Mouse (Mus musculus): ENCODE measurements around the gene Josd2. TPM values are rescaled to one million over a fixed set of nuclear protein-coding genes. Genes with fewer than 3 reads are reported as not detected.

Gene Josd2
- polyA plus RNA-seq, 1 experiment from 2014 or later = 33.7 TPM

DNA sequence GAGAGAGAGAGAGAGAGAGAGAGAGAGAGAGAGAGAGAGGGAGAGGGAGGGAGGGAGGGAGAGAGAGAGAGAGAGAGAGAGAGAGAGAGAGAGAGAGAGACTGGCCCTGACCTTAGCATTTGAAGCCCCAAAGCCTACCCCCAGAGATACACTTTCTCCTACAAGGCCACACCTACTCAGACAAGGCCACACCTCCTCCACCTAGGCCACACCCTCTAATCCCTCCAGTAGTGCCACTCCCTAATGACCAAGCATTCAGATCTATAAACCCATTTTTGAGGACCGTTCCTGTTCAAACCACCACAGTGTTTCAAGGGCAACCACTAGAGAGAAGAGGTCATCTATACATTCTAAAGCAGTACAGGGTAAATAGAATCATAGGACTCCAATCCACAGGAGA is 11.5 kb upstream of the Josd2 start:
- no peak for ATAC-seq (ENCODE audit: low FRiP score, low TSS enrichment)
- 79% methylated on average over 1 of the region's 1 CpGs for WGBS
- H3K9ac ChIP-seq (ENCODE audit: low read length) = no peak overlapping the region

DNA sequence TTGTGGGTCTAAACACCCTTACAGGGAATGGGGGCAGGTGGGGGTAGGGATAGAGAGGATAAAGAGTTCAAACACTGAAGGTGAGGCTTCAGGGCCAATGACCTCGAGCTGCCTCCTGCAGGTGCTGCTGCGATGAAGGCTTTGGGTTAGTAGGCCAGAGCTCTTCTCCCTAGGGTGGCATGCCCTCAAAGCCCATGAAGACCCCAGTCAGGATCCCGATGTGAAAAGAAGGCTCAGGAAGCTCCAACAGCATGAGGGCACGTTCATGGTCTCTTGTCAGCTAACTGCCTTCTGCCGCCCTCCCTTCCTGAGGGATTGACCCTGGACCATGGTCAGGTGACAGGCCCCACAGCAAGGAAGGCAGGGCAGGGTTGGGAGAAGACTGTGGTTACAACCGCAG is 7.7 kb upstream of the Josd2 start:
- WGBS = 61% methylated on average over 6 of the region's 6 CpGs
- peaks cover 10% of the 10 kb centered on the region for H3K27me3 ChIP-seq (ENCODE audit: control insufficient read depth, insufficient read depth, low read length)

More for the DNA sequence above, 11.5 kb upstream of the Josd2 start:
- Histone ChIP-seq H3K4me2 (replicated peaks; ENCODE audit: low read depth) (no peak overlapping the region), H3K4me3 (ENCODE audit: low read depth, low read length) (no peak overlapping the region), H3K27me3 (ENCODE audit: control insufficient read depth, insufficient read depth, low read length) (no peaks in the 10 kb centered on the region), H3K27ac (replicated peaks) (no peak overlapping the region), H3K4me1 (replicated peaks; ENCODE audit: control insufficient read depth, insufficient read depth) (no peaks in the 10 kb centered on the region), H3K9me3 (ENCODE audit: control insufficient read depth, low read length) (no peaks in the 10 kb centered on the region), H3K36me3 (ENCODE audit: control insufficient read depth, insufficient read depth, low read length) (no peaks in the 10 kb centered on the region)
- TF ChIP-seq CTCF (IDR thresholded peaks at IDR 0.05; ENCODE audit: low read depth) (no peak), EP300 (optimal IDR thresholded peaks at IDR 0.05) (no peak)
- DNase-seq (ENCODE audit: low spot score) = no peak

DNA sequence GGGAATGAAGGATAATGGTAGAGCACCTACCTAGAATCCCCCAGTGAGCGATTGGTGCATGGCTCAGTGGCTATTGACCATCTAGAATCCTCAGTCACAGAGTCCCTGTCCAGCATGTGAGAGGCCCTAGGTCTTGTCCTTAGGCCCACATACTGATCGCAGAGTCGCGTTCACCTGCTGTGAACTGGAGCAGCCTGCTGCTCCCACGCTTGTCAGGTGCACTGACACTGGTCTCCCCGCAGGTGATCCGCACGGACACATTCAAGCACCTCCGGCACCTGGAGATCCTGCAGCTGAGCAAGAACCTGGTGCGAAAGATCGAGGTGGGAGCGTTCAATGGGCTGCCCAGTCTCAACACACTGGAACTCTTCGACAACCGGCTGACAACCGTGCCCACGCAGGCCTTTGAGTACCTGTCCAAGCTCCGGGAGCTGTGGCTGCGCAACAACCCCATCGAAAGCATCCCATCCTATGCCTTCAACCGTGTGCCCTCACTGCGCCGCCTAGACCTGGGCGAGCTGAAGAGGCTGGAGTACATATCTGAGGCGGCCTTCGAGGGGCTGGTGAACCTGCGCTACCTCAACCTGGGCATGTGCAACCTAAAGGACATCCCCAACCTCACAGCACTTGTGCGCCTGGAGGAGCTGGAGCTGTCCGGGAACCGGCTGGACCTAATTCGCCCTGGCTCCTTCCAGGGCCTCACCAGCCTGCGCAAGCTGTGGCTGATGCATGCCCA is 6.8 kb upstream of the Josd2 start:
- no peak overlapping the region for H3K4me3 ChIP-seq (ENCODE audit: low read depth, low read length)
- H3K4me2 ChIP-seq (replicated peaks; ENCODE audit: low read depth) = no peak overlapping the region
- no peaks in the 10 kb centered on the region for H3K36me3 ChIP-seq (ENCODE audit: control insufficient read depth, insufficient read depth, low read length)
- DNase-seq (ENCODE audit: low spot score) (no peak), ATAC-seq (ENCODE audit: low FRiP score, low TSS enrichment) (no peak)
- no peaks in the 10 kb centered on the region for H3K9me3 ChIP-seq (ENCODE audit: control insufficient read depth, low read length)
- no peak overlapping the region for H3K9ac ChIP-seq (ENCODE audit: low read length)
- TF ChIP-seq CTCF (IDR thresholded peaks at IDR 0.05; ENCODE audit: low read depth) = no peak
- no peak for TF ChIP-seq EP300 (optimal IDR thresholded peaks at IDR 0.05)
- H3K27me3 ChIP-seq (ENCODE audit: control insufficient read depth, insufficient read depth, low read length) = peaks cover 10% of the 10 kb centered on the region
- no peak overlapping the region for H3K27ac ChIP-seq (replicated peaks)
- no peaks in the 10 kb centered on the region for H3K4me1 ChIP-seq (replicated peaks; ENCODE audit: control insufficient read depth, insufficient read depth)
- WGBS = 71% methylated on average over 31 of the region's 31 CpGs

More for the DNA sequence above, 7.7 kb upstream of the Josd2 start:
- no peak for DNase-seq (ENCODE audit: low spot score)
- TF ChIP-seq CTCF (IDR thresholded peaks at IDR 0.05; ENCODE audit: low read depth) (no peak), EP300 (optimal IDR thresholded peaks at IDR 0.05) (no peak)
- Histone ChIP-seq H3K36me3 (ENCODE audit: control insufficient read depth, insufficient read depth, low read length) (no peaks in the 10 kb centered on the region), H3K4me2 (replicated peaks; ENCODE audit: low read depth) (no peak overlapping the region), H3K27ac (replicated peaks) (no peak overlapping the region), H3K9me3 (ENCODE audit: control insufficient read depth, low read length) (no peaks in the 10 kb centered on the region), H3K9ac (ENCODE audit: low read length) (no peak overlapping the region), H3K4me3 (ENCODE audit: low read depth, low read length) (no peak overlapping the region), H3K4me1 (replicated peaks; ENCODE audit: control insufficient read depth, insufficient read depth) (no peaks in the 10 kb centered on the region)
- no peak for ATAC-seq (ENCODE audit: low FRiP score, low TSS enrichment)

DNA sequence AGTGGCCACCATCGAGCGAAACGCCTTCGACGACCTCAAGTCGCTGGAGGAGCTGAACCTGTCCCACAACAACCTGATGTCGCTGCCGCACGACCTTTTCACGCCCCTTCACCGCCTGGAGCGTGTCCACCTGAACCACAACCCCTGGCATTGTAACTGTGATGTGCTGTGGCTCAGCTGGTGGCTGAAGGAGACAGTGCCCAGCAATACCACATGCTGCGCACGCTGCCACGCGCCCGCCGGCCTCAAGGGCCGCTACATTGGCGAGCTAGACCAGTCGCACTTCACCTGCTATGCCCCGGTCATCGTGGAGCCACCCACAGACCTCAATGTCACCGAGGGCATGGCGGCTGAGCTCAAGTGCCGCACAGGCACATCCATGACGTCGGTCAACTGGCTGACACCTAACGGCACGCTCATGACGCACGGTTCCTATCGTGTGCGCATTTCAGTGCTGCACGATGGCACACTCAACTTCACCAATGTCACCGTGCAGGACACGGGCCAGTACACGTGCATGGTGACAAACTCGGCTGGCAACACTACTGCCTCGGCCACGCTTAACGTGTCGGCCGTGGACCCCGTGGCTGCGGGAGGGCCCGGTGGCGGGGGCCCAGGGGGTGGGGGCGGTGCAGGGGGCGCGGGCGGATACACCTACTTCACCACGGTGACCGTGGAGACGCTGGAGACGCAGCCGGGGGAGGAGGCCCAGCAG is 6.1 kb upstream of the Josd2 start:
- Histone ChIP-seq H3K36me3 (ENCODE audit: control insufficient read depth, insufficient read depth, low read length) (no peaks in the 10 kb centered on the region), H3K9ac (ENCODE audit: low read length) (no peak overlapping the region), H3K4me1 (replicated peaks; ENCODE audit: control insufficient read depth, insufficient read depth) (no peaks in the 10 kb centered on the region), H3K27me3 (ENCODE audit: control insufficient read depth, insufficient read depth, low read length) (peaks cover 10% of the 10 kb centered on the region), H3K4me2 (replicated peaks; ENCODE audit: low read depth) (no peak overlapping the region), H3K9me3 (ENCODE audit: control insufficient read depth, low read length) (no peaks in the 10 kb centered on the region), H3K27ac (replicated peaks) (no peak overlapping the region), H3K4me3 (ENCODE audit: low read depth, low read length) (no peak overlapping the region)
- ATAC-seq (ENCODE audit: low FRiP score, low TSS enrichment) = no peak
- 56% methylated on average over 50 of the region's 57 CpGs for WGBS
- no peak for DNase-seq (ENCODE audit: low spot score)
- no peak for TF ChIP-seq EP300 (optimal IDR thresholded peaks at IDR 0.05)
- no peak for TF ChIP-seq CTCF (IDR thresholded peaks at IDR 0.05; ENCODE audit: low read depth)

DNA sequence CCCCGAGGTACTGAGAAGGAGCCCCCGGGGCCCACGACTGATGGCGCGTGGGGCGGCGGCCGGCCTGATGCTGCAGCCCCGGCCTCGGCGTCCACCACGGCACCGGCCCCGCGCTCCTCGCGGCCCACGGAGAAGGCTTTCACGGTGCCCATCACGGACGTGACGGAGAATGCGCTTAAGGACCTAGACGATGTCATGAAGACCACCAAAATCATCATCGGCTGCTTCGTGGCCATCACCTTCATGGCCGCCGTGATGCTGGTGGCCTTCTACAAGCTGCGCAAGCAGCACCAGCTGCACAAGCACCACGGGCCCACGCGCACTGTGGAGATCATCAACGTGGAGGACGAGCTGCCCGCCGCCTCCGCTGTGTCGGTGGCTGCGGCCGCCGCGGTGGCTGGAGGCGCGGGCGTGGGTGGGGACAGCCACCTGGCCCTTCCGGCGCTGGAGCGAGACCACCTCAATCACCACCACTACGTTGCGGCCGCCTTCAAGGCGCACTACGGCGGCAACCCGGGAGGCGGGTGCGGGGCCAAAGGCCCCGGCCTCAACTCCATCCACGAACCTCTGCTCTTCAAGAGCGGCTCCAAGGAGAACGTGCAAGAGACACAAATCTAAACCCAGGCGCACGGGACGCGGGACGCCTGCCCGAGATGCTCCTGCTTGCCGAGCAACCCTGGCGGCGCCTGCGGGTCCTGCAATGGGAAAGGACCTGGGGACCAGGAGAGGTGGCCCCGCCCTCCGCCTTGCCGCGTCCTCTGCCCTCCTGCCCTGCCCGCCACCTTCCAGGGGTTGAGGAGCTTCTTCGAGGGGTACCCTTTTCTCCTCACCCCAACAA is 5.3 kb upstream of the Josd2 start:
- TF ChIP-seq CTCF (IDR thresholded peaks at IDR 0.05; ENCODE audit: low read depth) = peak; percentile 64
- TF ChIP-seq EP300 (optimal IDR thresholded peaks at IDR 0.05) = no peak
- no peak overlapping the region for H3K4me2 ChIP-seq (replicated peaks; ENCODE audit: low read depth)
- H3K4me1 ChIP-seq (replicated peaks; ENCODE audit: control insufficient read depth, insufficient read depth) = no peaks in the 10 kb centered on the region
- no peak overlapping the region for H3K27ac ChIP-seq (replicated peaks)
- 13% methylated on average over 76 of the region's 77 CpGs for WGBS
- ATAC-seq (ENCODE audit: low FRiP score, low TSS enrichment) = no peak
- DNase-seq (ENCODE audit: low spot score) = peak; percentile 74
- H3K9me3 ChIP-seq (ENCODE audit: control insufficient read depth, low read length) = no peaks in the 10 kb centered on the region
- H3K4me3 ChIP-seq (ENCODE audit: low read depth, low read length) = no peak overlapping the region; the same call in 1 of the 2 replicates
- H3K9ac ChIP-seq (ENCODE audit: low read length) = no peak overlapping the region
- H3K36me3 ChIP-seq (ENCODE audit: control insufficient read depth, insufficient read depth, low read length) = no peaks in the 10 kb centered on the region
- H3K27me3 ChIP-seq (ENCODE audit: control insufficient read depth, insufficient read depth, low read length) = peaks cover 10% of the 10 kb centered on the region
